Mouse (Mus musculus): Measurements from ENCODE around the gene Creb1.
A peak's percentile ranks its signal among the peaks of the same experiment; 100 is the strongest.
"Not testable (repeated sequence)": the region's sequence is repeated elsewhere in the genome, so short reads cannot be mapped to it uniquely, and the experiment has no call there.

Gene Creb1

GRCm38 (mm10) chr1:64617715-64617984, 85.2 kb downstream of the Creb1 start:
- peak; percentile 88 to 91 for DNase-seq (ENCODE audit: low spot score in 2 of 2)

- no peak for DNase-seq (ENCODE audit: low spot score in 2 of 2)
Observed at GRCm38 (mm10) chr1:64618226-64618625, 85.8 kb downstream of the Creb1 start.

GRCm38 (mm10) chr1:64621116-64621515, 88.7 kb downstream of the Creb1 start:
- peak in 1 of 2 experiments; percentile 45 for DNase-seq (ENCODE audit: low spot score in 2 of 2)

GRCm38 (mm10) chr1:64623558-64624435, 91.4 kb downstream of the Creb1 start:
- no peak for DNase-seq (ENCODE audit: low spot score in 2 of 2)

GRCm38 (mm10) chr1:64625214-64625613, 92.8 kb downstream of the Creb1 start:
- DNase-seq (ENCODE audit: low spot score in 2 of 2): no peak

DNA sequence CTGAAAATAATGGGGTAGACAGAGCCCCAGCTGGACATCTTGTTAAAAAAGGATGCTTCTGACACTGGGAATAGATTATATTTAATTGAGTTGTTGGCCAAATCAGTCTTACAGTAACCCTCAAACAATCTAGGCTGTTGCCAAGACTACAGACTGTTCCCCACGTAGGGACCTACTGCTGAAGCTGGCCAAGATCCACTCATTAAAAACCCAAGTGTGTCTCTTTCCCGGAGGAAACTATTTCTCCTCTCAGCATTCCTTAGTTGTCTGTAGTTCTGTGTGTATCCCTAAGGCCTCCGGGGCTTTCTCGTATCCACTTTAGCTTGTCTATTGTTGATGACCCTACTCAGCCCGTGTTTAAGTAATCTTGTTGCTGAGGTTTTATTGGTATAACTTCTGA, 99.1 kb downstream of the Creb1 start:
- DNase-seq (ENCODE audit: low spot score in 2 of 2): no peak

- peak in 1 of 2 experiments; percentile 57 for DNase-seq (ENCODE audit: low spot score in 2 of 2)
Observed at GRCm38 (mm10) chr1:64633237-64633636, 100.8 kb downstream of the Creb1 start.

DNA sequence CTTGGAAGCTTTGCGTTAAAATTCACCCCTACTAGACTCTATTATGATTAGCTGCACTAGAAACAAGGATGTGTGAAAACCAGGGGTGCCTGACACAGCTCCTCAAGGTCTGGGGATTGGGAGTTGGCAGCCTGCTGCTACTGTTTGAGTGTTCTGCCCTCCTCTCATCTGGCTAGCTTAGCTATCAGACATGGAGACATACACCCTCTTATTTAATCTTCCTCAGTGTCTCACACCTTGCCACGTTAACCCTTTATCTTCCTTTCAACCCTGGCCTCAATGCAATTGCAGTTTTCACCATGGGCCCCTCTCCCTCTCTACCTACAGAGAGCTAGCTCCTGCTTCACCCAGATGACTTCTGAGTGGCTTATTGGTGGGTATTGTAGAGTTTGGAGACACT, 103.2 kb downstream of the Creb1 start:
- DNase-seq (ENCODE audit: low spot score in 2 of 2): no peak

- no peak for DNase-seq (ENCODE audit: low spot score in 2 of 2)
Observed at GRCm38 (mm10) chr1:64639279-64639678, 106.8 kb downstream of the Creb1 start.

DNA sequence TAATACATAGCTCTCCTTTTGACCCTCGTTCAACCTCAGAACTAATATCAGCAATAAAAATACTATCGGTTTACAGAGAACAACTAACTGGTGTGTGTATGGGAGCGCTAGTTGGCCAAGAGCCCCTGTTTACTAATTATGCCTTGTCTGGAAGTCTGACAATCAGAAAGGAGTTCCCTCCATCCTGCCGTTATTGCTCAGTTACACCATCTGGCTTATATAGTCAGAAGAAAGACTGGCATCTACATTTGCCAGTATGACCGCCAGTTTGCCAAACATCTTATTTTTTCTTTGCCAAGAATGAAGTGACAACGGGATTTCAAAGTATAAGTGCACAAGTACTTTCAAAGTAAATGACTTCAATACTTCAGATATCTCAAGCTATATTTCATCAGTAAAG, 108.6 kb downstream of the Creb1 start:
- no peak for DNase-seq (ENCODE audit: low spot score in 2 of 2)

GRCm38 (mm10) chr1:64642541-64642940, 110.1 kb downstream of the Creb1 start:
- not testable (repeated sequence) for DNase-seq (ENCODE audit: low spot score in 2 of 2)

GRCm38 (mm10) chr1:64644513-64644912, 112.1 kb downstream of the Creb1 start:
- DNase-seq (ENCODE audit: low spot score in 2 of 2): no peak

- DNase-seq (ENCODE audit: low spot score in 2 of 2): no peak
Observed at GRCm38 (mm10) chr1:64649362-64650124, 117.1 kb downstream of the Creb1 start.

DNA sequence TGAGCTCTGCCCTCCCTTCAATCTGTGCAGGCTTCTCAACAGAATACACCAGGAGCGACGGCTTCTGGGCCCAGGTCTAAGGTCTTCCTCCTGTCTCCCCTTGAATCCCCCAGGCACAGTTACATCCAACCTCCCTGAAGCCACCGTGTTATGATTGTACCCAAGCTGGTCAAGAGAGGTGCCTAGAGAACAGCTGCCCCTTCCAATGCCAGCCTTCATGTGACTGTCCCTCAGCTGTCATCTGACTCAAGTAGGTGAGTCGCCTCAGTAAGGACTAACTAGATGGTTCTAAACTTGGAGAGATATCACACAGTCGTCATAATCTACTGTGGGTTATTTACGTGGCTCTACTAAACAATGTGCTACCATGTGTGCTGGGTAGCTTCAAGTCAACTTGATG, 121.3 kb downstream of the Creb1 start:
- DNase-seq (ENCODE audit: low spot score in 2 of 2): no peak

All from right cerebral cortex, postnatal 10 days (tissue).